Mouse (Mus musculus) left cerebral cortex, adult 11 months (tissue): ENCODE data around the gene Bard1.

ENCODE experiments used
- DNase-seq: peaks from one replicate; pipeline ENCODE4 v3.0.0; 2022; ENCODE audit warnings: low spot score

Bard1 gene

DNA sequence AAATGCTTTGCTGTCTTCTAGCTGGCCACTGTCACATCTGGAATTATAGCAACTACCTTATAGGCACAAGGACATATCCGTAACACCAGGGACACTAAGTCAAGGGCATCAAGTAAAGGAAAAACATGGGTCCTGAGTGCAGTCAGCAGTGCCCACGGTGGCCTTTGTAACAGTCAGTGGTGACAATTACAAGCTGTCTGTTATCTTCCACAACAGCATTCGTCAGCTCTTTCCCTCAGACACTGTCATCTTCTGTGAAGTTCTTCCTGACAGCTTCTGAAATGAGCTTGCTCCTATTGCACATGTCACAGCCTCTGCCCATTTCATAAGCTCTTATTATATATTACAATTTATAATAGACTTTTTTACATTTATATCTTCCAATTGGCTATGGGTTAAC, 50.7 kb downstream of the Bard1 start:
- no peak for DNase-seq

DNA sequence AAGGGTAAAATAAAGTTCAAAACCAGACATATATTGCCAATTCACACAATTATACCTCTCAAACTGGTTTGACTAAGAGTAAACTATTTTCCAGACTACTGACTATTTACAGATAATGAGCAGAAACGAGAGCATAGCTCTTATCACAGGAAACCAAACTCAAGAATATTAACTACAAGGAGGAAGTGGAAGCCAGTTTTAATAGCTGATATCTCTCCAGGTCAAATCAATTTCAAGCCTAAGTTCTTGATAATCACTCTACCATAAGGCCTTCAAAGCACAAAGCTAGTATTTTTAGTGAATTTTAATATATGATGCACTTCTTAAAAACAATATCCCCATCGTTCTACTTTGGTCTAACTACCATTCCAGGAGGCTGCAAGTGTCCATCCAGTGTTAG, 57.8 kb downstream of the Bard1 start:
- no peak for DNase-seq

- DNase-seq, result no peak
Measured at GRCm38 (mm10) chr1:71043951-71044350, 59.0 kb downstream of the Bard1 start.

DNA sequence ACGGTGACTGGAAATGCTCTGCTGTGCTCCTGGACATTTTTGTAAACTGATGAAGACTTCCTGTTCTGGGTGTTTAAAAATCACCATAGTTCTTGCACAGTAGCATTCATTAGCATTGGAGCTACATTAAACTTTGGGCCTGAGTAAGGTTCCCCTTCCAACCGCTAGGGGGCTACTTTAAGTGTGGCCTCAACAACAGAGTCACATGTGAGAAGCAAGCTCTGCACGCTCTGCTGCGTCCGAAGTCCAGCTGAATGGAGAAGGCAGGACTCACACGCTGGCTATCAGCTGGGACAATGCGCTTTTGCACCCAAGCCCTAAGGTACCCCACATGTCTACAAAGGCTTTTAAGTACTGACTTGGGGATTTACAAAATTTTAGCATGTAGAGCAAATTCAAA, 65.9 kb downstream of the Bard1 start:
- no peak for DNase-seq

- no peak for DNase-seq
Measured at GRCm38 (mm10) chr1:71035565-71035964, 67.4 kb downstream of the Bard1 start.

- DNase-seq, result no peak
Measured at GRCm38 (mm10) chr1:71022766-71023165, 80.2 kb downstream of the Bard1 start.

- no peak for DNase-seq
Measured at GRCm38 (mm10) chr1:71014345-71014744, 88.6 kb downstream of the Bard1 start.

- DNase-seq, result no peak
Measured at GRCm38 (mm10) chr1:71005998-71006397, 96.9 kb downstream of the Bard1 start.

DNA sequence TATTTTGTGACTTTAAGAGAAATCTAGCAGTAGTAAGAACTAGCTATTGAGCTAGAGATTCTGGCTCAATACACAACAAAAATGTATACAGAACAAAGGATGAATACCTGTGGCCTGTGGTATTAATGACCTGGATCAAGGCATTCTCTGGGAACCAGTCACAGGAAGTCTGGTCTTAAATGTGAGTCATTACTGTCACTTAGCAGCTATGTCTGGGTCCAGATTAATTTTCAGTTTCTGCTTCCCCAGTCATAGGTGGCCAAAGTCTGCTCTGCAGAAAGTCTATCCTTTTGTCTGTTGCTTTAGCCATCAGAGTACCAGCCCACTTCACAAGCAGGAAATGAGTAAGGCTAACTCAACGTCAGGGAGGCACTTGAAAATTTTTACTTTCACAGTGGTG, 98.8 kb downstream of the Bard1 start:
- DNase-seq, result no peak

DNA sequence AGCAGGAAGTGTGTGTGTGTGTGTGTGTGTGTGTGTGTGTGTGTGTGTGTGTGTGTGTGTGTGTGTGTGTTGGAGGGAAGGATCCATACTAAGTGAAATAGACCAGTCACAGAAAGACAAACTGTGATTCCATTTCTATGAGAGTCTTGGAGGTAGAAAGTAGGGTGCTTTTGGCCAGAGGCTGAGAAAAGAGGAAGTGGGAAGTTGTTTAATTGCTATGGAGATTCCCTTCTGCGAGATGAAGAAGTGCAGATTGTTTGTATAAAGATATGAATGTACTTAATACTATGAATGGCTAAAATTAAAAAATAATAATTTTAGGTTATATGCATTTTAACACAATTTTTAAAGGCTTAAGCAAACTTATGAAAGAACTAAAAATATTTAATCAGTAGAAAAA, 99.2 kb downstream of the Bard1 start:
- DNase-seq, result no peak

- DNase-seq, result no peak
Measured at GRCm38 (mm10) chr1:70997377-70997993, 105.5 kb downstream of the Bard1 start.

GRCm38 (mm10) chr1:70996766-70997165, 106.2 kb downstream of the Bard1 start:
- DNase-seq, result no peak
